Mouse (Mus musculus): Measurements from ENCODE around the gene Abcb10. TPM values are rescaled to one million over a fixed set of nuclear protein-coding genes. Genes with fewer than 3 reads are reported as not detected.
A peak's percentile ranks its signal among the peaks of the same experiment; 100 is the strongest.
"Not testable (repeated sequence)": the region's sequence is repeated elsewhere in the genome, so short reads cannot be mapped to it uniquely, and the experiment has no call there.

Abcb10 gene
- total RNA-seq, 2 experiments from 2014 or later = 18.9 to 25.4 TPM

DNA sequence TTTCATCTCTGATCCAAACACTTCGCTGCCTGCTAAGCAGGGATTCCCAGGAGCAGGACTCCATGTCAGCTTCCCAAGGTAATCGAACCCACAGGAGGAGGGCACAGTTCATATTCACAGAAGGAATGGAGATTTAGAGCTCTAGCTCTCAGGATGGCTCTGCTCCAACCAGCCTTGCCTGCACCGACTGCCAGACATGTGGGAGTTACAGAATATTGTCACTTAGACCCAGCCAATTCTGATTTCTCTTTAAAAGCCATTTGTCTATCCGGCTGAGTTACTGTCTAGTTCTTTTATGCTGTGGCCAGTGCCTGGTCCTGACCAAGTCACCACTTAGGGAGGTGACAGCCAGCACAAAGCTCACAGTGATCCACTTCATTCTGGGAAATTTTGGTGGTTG lies 1.2 kb downstream of the Abcb10 start:
- peak; percentile 22 for DNase-seq

DNA sequence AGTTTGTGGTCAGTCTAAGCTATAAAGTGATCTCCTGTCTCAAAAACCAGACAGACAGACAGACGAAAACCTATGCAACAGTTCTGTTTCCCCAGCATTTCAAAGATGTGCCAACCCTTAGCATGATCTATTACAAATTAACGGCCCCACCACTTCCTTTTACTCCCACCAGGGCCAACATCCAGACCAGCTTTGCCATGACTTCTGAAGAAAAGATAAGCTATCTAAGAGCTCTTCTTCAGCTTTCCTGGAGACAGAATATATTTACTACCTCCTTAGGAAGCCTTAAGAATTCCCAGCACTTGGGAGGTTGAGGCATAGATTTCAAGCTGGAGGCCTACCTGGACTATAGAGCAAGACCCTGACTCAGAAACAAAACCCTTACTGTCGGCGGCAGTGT lies 2.7 kb downstream of the Abcb10 start:
- DNase-seq = no peak

DNA sequence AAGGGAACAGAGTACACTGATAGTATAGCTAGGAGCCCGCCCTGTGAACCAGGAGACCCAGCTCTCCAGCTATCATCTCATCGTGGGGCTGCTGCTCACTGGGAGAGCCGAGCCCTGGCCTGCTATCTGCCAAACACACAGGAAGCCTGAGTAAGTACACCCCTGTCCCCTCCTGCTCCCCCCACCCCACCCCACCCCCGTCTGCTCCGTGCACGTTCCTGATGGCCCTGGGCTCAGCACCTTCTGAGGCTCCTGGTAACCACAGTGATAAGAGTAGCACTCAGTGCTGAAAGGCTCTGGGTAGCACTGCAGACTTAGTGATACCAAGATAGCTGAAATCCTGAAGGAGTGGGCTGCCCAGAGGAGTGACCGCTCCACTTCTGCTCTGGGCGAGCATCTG lies 4.0 kb downstream of the Abcb10 start:
- no peak for DNase-seq

DNA sequence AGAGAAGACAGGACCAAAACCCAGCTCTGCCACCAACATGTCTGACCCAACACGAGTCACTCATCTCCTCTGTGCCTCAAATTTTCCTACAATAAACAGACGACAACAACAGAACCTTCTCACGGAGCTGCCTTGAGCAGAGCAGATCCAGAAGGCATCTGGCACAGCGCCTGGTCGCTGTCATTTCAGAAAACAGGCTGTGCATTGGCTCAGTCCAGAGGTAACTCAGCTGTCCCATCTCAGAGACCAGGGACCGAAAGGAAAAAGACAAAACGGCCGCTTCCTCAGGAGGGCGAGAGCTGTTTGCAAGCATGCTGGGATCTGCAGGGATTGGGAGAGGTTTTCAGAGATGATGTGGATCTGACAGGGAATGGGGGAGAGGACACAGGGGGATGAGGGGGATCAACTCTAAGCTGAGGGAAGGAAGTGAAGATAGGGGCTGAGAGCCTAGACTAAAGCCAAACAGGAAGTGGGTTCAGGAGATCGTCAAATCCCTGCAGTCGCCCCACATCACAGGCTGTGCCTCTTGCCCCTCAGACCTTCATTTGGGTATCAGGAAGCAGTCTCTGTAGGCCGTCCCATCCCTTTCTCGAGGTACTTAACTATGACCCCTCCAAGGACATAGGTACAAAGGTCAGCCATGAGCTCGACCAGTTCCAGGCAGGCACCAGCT lies 4.6 kb downstream of the Abcb10 start:
- DNase-seq = peak; percentile 56

DNA sequence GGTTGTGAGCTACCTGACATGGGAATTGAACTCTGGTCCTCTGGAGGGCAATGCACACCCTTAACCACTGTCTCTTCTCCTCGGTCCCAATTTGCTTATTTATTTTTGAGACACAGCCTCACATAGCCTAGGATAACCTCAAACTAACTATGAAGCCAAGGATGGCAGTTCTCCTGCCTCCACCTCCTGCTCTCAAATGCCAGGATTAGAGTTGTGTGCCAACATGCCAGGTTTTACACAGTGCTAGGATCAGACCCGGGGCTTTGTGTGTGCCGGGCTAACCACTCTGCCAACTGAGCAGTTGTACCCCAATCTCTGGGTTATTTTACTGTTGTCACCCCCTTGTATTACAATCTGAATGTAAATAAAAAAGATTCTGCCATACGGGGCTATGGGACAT lies 5.4 kb downstream of the Abcb10 start:
- DNase-seq = no peak

DNA sequence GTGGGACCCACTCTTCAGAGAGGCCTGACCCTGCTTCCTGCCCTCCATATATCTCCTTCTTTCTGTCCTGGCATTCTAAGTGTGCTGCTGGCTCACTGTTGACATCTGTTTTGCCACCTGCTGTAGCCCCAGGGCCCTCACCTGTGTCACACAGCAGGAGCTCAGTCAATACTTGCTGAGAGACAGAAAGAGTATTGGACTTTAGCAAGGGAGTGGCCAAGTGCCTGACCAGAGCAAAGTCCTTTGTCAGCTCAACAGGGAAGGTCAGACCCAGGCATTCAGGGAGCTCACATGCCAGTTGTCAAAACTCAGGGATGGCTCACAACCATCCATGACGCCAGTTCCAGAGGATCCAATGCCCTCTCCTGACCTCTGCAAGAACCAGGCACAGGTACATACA lies 9.4 kb downstream of the Abcb10 start:
- no peak for DNase-seq

DNA sequence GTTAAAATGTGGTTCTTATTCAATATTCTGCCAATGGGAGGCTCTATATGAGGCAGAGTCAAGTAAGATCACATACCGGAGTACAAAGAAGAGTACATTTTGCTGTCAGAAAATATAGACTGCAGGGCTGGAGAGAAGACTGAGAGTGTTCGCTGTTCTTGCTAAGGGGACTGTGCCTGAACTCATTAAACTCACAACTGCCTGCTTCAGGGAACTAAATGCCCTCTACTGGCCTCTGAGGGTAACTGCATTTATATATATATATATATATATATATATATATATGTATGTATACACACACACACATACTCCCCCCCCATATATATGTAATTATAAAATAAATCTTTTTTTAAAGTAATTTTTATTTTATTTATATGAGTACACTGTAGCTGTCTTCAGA lies 16.0 kb downstream of the Abcb10 start:
- DNase-seq = no peak

DNA sequence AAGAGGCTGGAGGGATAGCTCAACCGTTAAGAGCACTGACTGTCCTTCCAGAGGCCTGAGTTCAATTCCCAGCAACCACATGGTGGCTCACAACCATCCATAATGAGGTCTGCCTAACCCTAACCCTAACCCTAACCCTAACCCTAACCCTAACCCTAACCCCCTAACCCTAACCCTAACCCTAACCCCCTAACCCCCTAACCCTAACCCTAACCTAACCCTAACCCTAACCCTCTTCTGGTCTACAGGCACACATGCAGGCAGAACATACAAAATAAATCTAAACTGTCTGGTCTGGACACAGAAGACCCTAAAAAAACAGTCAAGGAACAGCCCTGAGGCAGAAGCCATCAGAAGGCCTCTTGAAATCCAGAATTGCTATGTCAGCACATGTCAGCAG lies 21.6 kb downstream of the Abcb10 start:
- DNase-seq = no peak

DNA sequence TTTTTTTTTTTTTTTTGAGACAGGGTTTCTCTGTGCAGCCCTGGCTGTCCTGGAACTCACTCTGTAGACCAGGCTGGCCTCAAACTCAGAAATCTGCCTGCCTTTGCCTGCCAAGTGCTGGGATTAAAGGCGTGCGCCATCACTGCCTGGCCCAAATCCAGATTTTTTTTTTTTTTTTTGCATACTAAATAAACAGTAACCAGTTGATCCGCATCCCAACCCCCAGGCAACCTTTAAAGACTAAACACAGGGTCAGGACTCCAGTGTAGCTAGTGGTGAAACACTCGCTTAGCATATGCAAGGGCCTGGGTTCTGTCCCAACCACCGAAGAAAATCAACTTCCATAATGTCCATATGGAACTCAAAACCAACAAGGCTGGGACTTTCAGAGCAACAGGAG lies 22.4 kb downstream of the Abcb10 start:
- DNase-seq = not testable (repeated sequence)

DNA sequence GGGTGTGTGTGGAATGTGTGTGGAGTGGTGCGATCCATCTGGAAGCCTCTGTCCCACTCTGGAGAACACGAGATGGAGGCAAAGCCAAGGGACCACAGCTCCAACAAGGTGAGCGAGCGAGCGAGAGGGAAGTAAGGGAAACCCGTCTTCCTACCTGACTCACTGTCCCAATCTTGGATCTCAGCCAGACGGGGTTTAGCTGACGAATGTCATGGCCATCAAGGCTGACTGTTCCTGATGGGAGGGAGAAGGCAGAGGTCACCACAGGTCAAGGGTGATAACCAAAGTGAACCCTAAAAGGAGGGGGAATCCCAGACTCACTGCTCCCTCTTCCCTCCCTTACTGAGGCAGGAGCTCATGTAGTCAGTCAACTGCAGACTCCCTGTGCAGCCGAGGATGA lies 22.9 kb downstream of the Abcb10 start:
- peak; percentile 34 for DNase-seq

DNA sequence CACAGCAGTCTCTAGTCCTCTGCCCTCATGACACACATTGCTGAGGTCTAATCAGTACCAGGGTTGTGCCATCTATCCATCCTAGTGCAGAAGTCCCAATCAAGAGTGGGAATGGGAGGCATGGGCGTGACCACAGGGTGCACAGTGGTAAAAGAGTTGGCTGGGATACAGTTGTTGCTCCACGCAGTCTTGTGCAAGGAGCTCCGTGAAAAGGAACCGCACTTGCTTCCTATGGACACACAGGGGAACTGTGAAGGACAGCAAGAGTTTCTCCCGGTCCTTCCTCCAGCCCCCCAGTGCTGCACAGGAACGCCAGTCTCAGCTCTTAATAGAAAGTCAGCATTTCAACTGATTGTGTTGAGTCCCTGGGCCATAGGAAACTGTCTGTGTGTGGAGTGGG lies 23.4 kb downstream of the Abcb10 start:
- DNase-seq = no peak

DNA sequence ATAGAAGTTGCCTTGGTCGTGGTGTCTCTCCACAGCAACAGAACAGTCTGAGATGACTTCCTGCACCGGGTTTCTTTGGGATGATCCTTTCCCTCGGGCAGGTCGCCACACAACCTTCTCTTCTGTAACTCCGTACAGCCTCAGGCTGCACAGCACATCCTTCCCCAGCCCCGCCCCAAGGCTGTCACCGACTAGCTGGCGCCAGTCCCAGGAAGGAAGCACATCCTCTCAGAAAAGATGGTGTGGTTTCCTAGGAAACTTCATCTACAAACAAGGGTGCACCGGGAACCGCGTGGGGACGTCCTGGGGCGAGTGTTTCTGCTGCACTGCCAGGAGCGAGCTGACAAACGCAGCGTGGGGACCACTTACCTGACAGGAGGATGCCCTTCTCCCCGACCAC lies 24.8 kb downstream of the Abcb10 start:
- DNase-seq = no peak

DNA sequence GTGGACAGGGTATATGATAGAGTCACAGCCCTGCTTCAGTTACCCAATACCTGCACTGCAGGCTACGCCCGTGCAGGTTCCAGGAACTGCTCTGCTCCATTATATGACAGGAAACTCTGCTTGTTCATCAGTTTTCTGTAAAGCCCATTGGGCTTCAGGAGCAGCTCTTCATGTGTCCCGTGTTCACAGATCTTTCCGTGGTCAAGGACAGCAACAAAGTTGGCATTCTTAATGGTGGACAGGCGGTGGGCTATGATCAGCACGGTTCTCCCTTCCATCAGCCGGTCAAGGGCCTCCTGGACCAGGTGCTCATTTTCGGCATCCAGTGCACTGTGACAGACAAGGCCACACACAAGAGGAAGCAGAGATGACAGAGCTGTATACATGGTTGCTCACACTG lies 28.7 kb downstream of the Abcb10 start:
- no peak for DNase-seq

DNA sequence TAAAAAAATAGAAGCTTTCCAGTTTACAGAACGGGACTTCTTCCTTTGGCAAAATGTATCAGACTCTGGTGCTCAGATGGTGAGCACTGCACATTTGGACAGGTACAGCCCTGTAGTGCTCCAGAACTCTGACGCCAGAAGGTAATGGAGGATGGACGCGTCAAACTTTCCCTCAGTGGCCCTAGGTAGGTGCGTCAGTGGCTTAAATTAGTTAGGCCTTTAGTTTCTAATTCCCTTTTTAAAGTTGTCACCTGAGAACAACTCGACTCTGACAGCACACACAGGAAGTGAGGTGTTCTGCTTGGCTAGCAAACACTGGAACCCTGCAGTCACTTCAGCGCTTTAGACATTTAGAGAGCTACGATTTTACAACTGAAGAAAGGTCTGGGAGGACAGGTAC lies 29.2 kb downstream of the Abcb10 start:
- DNase-seq = no peak

DNA sequence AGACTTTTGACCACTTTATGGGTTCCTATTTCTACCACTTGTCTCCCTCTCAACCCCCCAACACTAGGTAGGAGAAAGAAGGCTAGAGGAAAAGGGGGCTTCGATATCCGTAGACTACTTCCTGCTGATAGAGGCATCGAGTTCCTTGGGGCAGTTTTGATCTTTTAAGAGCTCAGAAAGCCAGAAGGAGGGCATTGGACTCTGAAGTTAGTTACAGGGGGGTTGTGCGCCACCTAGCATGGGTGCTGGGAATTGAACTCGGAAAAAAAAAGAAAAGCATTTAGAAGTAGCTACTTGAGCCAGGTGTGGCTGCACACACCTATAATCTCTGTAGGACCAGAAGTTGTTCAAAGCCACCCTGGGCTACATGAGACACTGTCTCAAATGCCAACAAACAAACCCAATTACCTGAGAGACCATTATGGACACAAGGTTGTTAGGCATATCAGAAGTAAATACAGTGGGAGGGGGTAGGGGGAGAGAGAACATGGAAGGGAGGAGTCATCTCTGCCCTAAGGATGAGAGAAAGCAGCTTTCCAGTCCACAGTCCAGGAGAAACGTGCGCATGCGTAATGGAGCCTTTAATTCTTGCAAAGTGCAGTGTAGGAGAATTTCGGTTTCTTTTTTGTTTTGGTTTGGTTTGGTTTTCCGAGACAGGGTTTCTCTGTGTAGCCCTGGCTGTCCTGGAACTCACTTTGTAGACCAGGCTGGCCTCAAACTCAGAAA lies 32.7 kb downstream of the Abcb10 start:
- peak; percentile 64 for DNase-seq

DNA sequence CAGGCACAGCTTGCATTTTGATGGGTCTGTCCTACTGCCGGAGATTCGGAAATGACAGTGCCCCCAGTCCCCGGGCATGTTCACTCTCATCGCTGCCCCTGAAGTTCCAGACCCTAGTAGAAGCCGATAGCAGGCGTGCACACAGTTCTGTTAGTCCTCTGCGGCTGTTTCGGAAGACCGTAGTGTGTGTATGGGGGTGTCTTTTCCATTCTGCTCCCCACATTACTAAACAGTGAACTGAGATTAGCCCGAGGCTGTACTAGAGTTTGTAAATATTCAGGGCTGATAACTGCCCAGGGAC lies 33.3 kb downstream of the Abcb10 start:
- DNase-seq = no peak

DNA sequence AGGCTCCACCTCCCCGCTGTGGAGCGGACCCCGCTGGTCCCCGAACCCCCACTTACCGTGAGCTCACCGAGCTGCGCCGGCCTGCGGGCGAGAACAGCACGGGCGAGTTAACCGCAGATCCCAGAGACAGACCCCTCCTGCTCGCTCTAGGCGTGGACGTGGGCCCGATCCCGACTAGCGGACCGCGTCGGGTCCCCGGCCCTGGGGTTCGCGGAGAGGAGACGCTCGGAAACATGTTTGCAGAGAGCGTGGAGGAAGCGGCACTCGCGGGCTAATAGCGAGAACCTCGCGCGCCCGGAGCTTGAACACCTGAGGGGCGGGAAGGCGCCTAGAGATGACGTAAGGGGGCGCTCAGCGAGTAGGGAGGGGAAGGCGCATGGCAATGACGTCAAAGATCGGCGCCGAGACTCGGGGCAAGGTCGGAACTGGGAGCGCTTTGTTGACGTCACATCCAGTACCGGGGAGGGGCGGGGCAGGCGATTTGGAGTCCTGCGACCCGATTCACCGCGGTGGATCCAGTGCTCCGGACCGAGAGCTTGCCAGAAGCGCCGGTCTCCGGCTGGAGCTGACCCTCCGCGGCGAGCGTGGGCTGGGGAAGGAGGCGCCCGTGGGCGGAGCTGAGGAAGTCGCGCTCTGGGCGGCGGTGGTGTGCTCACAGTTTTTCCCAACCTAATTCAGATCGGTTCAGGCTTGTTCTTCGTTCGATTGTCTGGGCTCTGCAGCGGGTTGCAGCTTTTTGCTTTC lies 33.8 kb downstream of the Abcb10 start, which contains the start of gene Nup133:
TSS of gene Nup133 (minus strand) at position 324 of the 744 bp plus-strand sequence.
- DNase-seq = peak; percentile 100

DNA sequence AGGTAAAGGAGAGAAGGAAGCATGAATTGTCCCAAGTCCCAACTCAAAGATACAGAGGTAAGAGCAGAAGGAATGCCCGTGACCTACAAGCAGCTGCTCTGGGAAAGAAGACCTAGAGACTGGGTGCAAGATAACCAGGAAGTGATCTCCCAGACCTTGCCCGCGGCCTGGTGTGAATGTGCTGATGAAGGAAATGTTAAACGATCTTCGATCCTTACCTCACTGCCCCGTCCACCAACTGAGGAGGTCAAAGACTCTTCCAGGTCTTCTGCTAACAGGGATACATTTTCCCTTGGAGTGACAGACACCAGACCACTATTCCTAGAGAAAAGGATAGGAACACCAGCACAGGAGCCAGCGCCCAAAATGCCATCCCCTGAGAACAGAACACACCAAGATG lies 53.9 kb downstream of the Abcb10 start:
- DNase-seq = no peak

DNA sequence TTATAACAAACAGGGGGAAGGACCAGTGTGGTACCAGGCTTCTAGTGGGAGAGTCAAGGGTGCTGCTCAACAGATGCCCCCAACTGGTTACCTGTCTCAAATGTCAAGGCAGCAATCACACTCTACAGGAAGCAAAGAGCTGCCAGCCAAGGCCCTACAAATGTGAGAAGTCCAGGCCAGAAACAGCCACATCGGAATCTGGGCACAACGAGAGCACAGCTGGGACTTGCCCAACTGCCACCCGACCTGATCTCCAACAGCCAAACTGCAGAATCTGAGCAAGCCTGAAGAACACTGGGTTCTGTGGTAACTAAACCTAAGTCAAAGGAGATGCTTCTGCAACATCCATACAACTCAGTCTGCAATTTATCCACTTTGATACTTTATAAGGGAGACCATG lies 57.3 kb downstream of the Abcb10 start:
- DNase-seq = no peak

DNA sequence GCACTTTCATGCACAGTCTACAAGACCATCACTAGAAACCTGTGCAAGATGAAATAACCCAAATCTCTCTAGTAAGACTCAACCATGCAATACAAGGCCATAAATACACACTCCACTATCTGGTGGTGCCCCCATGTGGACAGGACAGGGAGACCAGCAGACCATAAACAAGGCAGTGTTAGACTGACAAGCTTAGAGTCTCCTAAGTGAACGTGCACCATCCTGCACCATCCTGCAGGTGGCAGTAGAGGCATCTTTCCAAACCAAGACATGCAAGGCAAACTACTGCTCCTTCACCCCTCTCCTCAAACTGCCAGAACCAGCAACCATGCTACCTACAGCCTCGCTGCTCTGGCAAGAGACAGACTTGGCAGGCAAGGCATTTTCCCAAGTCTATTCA lies 58.2 kb downstream of the Abcb10 start:
- peak; percentile 84 for DNase-seq

DNA sequence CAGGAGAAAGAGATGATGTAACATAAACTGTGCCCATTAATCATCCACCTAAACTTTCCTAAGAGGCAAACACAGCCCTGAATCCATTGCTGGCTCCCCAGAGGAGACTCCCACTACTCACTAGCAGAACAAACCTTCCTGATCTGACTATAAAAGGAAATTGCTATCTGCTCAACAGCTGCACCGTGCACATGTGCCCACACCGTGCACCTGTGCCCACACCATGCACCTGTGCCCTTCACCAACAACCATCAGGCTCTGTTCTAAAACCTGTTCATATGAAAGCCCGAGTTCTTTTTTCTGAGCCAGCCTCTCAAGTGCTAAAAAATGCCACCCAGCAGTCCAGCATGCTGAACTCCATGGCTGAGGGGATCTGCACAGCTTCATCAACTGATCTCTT lies 68.3 kb downstream of the Abcb10 start:
- no peak for DNase-seq

DNA sequence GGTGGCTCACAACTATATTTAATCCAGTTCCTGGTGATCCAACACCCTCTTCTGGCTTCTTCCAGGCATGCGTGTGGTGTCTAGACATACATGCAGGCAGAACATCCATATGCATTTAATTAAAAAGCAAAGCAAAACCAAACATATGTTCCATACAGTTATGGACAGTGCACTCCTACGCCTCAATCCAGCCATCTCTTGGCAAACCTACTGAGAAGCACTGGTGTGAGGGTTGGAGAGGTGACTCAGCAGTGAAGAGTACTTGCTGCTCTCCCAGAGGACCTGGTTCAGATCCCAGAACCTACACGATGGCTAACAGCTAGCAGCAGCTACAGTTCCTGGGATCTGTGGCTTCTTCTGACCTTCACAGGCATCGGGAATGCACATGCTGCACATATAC lies 70.7 kb downstream of the Abcb10 start:
- no peak for DNase-seq

DNA sequence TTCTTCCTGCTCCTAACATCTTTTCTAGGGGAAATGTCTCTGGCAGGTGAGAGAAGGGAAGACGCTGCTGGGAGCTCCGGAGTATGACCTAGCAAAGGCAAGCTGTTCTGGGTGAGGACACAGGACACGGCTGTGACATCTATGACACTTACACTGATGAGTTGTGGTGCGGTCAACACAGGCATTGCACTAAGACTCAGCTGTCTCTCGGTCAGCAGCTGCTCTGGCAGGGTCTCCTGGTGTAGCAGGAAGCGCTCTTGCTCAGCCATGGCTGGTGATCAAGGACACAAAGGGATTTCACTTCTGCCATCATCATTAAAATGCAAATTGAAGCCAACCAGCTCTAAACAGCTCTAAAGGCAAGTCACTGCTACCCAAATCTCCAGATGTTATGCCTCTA lies 75.3 kb downstream of the Abcb10 start:
- no peak for DNase-seq

DNA sequence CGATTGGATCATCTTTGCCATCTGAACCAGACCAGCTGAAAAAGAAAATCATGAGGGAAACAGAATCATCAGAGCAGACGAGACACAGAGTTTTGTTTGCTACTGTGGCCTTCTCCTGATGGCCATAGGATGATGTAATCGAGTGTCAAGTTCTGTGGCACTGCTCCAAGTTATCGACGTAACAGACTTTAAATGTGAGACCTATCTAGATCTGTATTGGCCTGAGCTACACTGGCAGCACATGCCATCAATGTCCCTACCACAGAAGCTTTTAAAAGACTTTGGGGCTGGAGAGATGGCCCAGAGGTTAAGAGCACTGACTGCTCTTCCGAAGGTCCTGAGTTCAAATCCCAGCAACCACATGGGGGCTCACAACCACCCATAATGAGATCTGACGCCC lies 80.3 kb downstream of the Abcb10 start:
- peak; percentile 47 for DNase-seq
